Mouse (Mus musculus): ENCODE results near the gene Acss2. TPM values are rescaled to one million over a fixed set of nuclear protein-coding genes. Genes with fewer than 3 reads are reported as not detected.

Gene Acss2
- polyA plus RNA-seq, 1 experiment from 2014 or later = 9.5 TPM

- no peak for ATAC-seq (ENCODE audit: insufficient number of reproducible peaks, insufficient read depth, low FRiP score, low read depth)
- no peak overlapping the region for H3K9ac ChIP-seq (replicated peaks; ENCODE audit: low read depth, low read length)
- no peaks in the 10 kb centered on the region for H3K9me3 ChIP-seq (ENCODE audit: control insufficient read depth, low read depth, low read length)
- no peak overlapping the region for H3K27ac ChIP-seq (ENCODE audit: low read length)
- H3K36me3 ChIP-seq (ENCODE audit: control insufficient read depth, insufficient read depth, low read length) = peaks cover 25% of the 10 kb centered on the region
- peaks cover 6% of the 10 kb centered on the region; the same call in 1 of the 2 replicates for H3K4me1 ChIP-seq (ENCODE audit: control insufficient read depth, insufficient read depth, low read length)
- no peak overlapping the region for H3K4me3 ChIP-seq (ENCODE audit: low read depth, low read length)
- H3K4me2 ChIP-seq (replicated peaks; ENCODE audit: low read depth, low read length) = no peak overlapping the region
- 36% methylated on average over 43 of the region's 43 CpGs for WGBS
- peaks cover 21% of the 10 kb centered on the region for H3K27me3 ChIP-seq (ENCODE audit: control insufficient read depth, insufficient read depth, low read length)
Measured at GRCm38 (mm10) chr2:155630590-155631416, 113.1 kb downstream of the Acss2 start.

DNA sequence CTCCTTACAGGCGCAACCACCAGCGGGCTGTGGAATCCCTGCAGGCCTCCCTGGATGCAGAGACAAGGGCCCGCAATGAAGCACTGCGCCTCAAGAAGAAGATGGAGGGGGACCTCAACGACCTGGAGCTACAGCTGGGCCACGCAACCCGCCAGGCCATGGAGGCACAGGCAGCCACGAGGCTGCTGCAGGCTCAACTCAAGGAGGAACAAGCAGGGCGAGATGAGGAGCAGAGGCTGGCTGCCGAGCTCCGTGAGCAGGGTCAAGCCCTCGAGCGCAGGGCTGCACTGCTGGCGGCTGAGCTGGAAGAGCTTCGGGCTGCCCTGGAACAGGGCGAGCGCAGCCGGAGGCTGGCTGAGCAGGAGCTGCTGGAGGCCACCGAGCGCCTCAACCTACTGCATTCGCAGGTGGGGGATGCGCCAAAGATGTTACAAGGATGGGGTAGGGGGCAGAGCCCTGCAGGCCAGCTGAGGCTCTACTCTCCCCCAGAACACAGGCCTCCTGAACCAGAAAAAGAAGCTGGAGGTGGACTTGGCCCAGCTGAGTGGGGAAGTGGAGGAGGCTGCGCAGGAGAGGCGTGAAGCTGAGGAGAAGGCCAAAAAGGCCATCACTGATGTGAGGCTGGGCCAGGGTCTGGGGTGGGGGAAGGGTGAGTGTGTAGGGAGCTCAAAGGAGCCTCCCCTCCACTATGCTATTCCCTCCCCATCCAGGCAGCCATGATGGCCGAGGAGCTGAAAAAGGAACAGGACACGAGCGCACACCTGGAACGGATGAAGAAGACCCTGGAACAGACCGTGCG, 114.6 kb downstream of the Acss2 start:
- H3K9me3 ChIP-seq (ENCODE audit: control insufficient read depth, low read depth, low read length) = no peaks in the 10 kb centered on the region
- peaks cover 21% of the 10 kb centered on the region for H3K27me3 ChIP-seq (ENCODE audit: control insufficient read depth, insufficient read depth, low read length)
- peaks cover 37% of the 10 kb centered on the region for H3K36me3 ChIP-seq (ENCODE audit: control insufficient read depth, insufficient read depth, low read length)
- H3K4me1 ChIP-seq (ENCODE audit: control insufficient read depth, insufficient read depth, low read length) = peaks cover 6% of the 10 kb centered on the region; the same call in 1 of the 2 replicates
- no peak overlapping the region for H3K27ac ChIP-seq (ENCODE audit: low read length)
- no peak overlapping the region for H3K4me2 ChIP-seq (replicated peaks; ENCODE audit: low read depth, low read length)
- no peak overlapping the region for H3K4me3 ChIP-seq (ENCODE audit: low read depth, low read length)
- 70% methylated on average over 30 of the region's 30 CpGs for WGBS
- H3K9ac ChIP-seq (replicated peaks; ENCODE audit: low read depth, low read length) = no peak overlapping the region
- ATAC-seq (ENCODE audit: insufficient number of reproducible peaks, insufficient read depth, low FRiP score, low read depth) = no peak

DNA sequence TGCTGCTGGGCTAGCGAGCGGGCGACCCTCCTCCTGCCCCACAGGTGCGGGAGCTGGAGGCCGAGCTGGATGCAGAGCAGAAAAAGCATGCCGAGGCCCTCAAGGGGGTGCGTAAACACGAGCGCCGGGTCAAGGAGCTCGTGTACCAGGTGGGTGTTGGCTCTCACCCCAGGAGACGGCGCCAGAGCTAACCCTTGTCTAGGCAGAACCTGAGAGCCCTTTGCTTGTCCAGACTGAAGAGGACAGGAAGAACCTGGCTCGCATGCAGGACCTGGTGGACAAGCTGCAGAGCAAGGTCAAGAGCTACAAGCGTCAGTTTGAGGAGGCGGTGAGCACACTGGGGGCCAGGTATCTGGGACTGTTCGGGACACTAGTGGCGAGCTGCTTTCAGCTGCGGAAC, 115.4 kb downstream of the Acss2 start:
- Histone ChIP-seq H3K36me3 (ENCODE audit: control insufficient read depth, insufficient read depth, low read length) (peaks cover 45% of the 10 kb centered on the region), H3K27me3 (ENCODE audit: control insufficient read depth, insufficient read depth, low read length) (peaks cover 21% of the 10 kb centered on the region), H3K27ac (ENCODE audit: low read length) (no peak overlapping the region), H3K4me2 (replicated peaks; ENCODE audit: low read depth, low read length) (no peak overlapping the region), H3K4me3 (ENCODE audit: low read depth, low read length) (no peak overlapping the region), H3K9me3 (ENCODE audit: control insufficient read depth, low read depth, low read length) (no peaks in the 10 kb centered on the region), H3K9ac (replicated peaks; ENCODE audit: low read depth, low read length) (no peak overlapping the region), H3K4me1 (ENCODE audit: control insufficient read depth, insufficient read depth, low read length) (peaks cover 6% of the 10 kb centered on the region; the same call in 1 of the 2 replicates)
- 64% methylated on average over 19 of the region's 19 CpGs for WGBS
- ATAC-seq (ENCODE audit: insufficient number of reproducible peaks, insufficient read depth, low FRiP score, low read depth) = no peak

- Histone ChIP-seq H3K27ac (ENCODE audit: low read length) (no peak overlapping the region), H3K27me3 (ENCODE audit: control insufficient read depth, insufficient read depth, low read length) (peaks cover 17% of the 10 kb centered on the region), H3K9ac (replicated peaks; ENCODE audit: low read depth, low read length) (no peak overlapping the region), H3K36me3 (ENCODE audit: control insufficient read depth, insufficient read depth, low read length) (peaks cover 50% of the 10 kb centered on the region), H3K9me3 (ENCODE audit: control insufficient read depth, low read depth, low read length) (no peaks in the 10 kb centered on the region), H3K4me2 (replicated peaks; ENCODE audit: low read depth, low read length) (no peak overlapping the region), H3K4me3 (ENCODE audit: low read depth, low read length) (no peak overlapping the region), H3K4me1 (ENCODE audit: control insufficient read depth, insufficient read depth, low read length) (peaks cover 6% of the 10 kb centered on the region; the same call in 1 of the 2 replicates)
- no peak for ATAC-seq (ENCODE audit: insufficient number of reproducible peaks, insufficient read depth, low FRiP score, low read depth)
- WGBS = 93% methylated on average over 9 of the region's 9 CpGs
Measured at GRCm38 (mm10) chr2:155633731-155634130, 116.0 kb downstream of the Acss2 start.

DNA sequence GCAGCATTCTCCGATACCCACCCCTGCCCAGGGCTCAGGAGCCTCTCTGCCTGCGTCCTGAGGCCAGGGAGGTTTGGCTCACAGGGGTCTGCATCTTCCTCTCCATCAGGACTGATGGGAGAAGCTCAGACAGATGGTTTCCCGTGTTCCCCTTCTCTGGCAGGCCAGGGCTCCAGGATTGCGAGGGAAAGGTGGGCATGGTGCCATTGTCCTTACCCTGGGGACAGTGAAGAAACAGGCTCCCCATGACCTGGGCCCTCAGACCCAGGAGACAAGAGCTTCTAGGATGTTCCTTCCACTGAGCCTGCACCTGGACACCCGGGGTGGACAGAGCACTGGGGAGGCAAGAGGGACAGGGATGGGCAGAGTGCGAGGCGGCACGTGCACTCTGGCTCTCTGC, 116.8 kb downstream of the Acss2 start:
- Histone ChIP-seq H3K9ac (replicated peaks; ENCODE audit: low read depth, low read length) (no peak overlapping the region), H3K4me1 (ENCODE audit: control insufficient read depth, insufficient read depth, low read length) (peaks cover 1% of the 10 kb centered on the region; the same call in 1 of the 2 replicates), H3K27ac (ENCODE audit: low read length) (no peak overlapping the region), H3K4me3 (ENCODE audit: low read depth, low read length) (no peak overlapping the region), H3K36me3 (ENCODE audit: control insufficient read depth, insufficient read depth, low read length) (peaks cover 56% of the 10 kb centered on the region), H3K9me3 (ENCODE audit: control insufficient read depth, low read depth, low read length) (no peaks in the 10 kb centered on the region), H3K4me2 (replicated peaks; ENCODE audit: low read depth, low read length) (no peak overlapping the region), H3K27me3 (ENCODE audit: control insufficient read depth, insufficient read depth, low read length) (peaks cover 16% of the 10 kb centered on the region)
- 94% methylated on average over 8 of the region's 8 CpGs for WGBS
- no peak for ATAC-seq (ENCODE audit: insufficient number of reproducible peaks, insufficient read depth, low FRiP score, low read depth)

MicroRNAs encoded within 50 kb of the gene (microRNA counts, 519-probe panel; counts per million panel counts)
- not detected for microRNA mmu-miR-499

Small RNAs within 50 kb of the gene (microRNA-seq; reads per million reads assigned to microRNA genes)
- gene Mir499 = 2.6 reads per million, percentile 2 among the genes with 10 or more reads in this experiment

Other genes with a start within 250 kb of the Acss2 start
- 211 and 225 TPM in 2 replicates for gene Map1lc3a, start 241.7 kb upstream of the Acss2 start, polyA plus RNA-seq (2014; fragmentation: Nextera tagmentation; extraction: Ambion mirVana)
- 61.6 and 62.5 TPM in 2 replicates for gene Pigu, start 160.5 kb upstream of the Acss2 start, polyA plus RNA-seq (2014; fragmentation: Nextera tagmentation; extraction: Ambion mirVana)
- 19.7 and 19.9 TPM in 2 replicates for gene Trp53inp2, start 136.9 kb upstream of the Acss2 start, polyA plus RNA-seq (2014; fragmentation: Nextera tagmentation; extraction: Ambion mirVana)
- 33.4 and 35.6 TPM in 2 replicates for gene Ncoa6, start 44.1 kb upstream of the Acss2 start, polyA plus RNA-seq (2014; fragmentation: Nextera tagmentation; extraction: Ambion mirVana)
- 2.4 and 2.6 TPM in 2 replicates for gene Ggt7, start 289 bp downstream of the Acss2 start, polyA plus RNA-seq (2014; fragmentation: Nextera tagmentation; extraction: Ambion mirVana)
- gene Gss, start 74.9 kb downstream of the Acss2 start, polyA plus RNA-seq (2014; fragmentation: Nextera tagmentation; extraction: Ambion mirVana) = 24.2 and 26.1 TPM in 2 replicates
- 0.39 and 0.76 TPM in 2 replicates for gene Myh7b, start 93.3 kb downstream of the Acss2 start, polyA plus RNA-seq (2014; fragmentation: Nextera tagmentation; extraction: Ambion mirVana)
- gene Trpc4ap, start 174.4 kb downstream of the Acss2 start, polyA plus RNA-seq (2014; fragmentation: Nextera tagmentation; extraction: Ambion mirVana) = 137 and 140 TPM in 2 replicates
- gene Edem2, start 211.5 kb downstream of the Acss2 start, polyA plus RNA-seq (2014; fragmentation: Nextera tagmentation; extraction: Ambion mirVana) = 41.6 and 50.2 TPM in 2 replicates
- gene Gm17581, start 217.9 kb downstream of the Acss2 start, polyA plus RNA-seq (2014; fragmentation: Nextera tagmentation; extraction: Ambion mirVana) = not detected in 2 replicates
- 14.7 and 15.3 TPM in 2 replicates for gene Procr, start 233.2 kb downstream of the Acss2 start, polyA plus RNA-seq (2014; fragmentation: Nextera tagmentation; extraction: Ambion mirVana)

Measured in stomach, embryonic 14.5 days (tissue).